Mouse (Mus musculus): ENCODE results near the gene Fbp1. TPM values are rescaled to one million over a fixed set of nuclear protein-coding genes. Genes with fewer than 3 reads are reported as not detected.

Gene Fbp1
- polyA plus RNA-seq, 1 experiment from 2014 or later = 0.30 TPM

DNA sequence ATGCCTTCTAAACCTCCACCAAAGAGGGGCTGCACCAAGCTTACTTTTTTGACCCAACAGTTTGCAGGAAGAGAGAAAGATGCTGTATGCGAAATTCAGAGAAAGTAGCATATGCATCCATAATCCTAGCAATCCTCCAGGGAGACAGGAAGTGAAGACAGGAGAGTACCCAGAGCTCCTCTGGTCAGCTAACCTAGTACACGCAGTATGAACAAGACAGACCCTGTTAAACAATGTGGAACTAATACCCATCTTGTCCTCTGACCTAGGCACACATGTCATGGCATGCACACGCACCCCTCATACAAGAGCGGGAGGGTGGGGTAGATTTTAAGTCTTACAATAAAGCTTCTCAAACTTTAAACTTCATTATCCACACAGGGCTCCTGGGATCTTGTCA, 22.1 kb upstream of the Fbp1 start:
- no peak overlapping the region for H3K27ac ChIP-seq
- H3K36me3 ChIP-seq (replicated peaks) = no peaks in the 10 kb centered on the region
- ATAC-seq (replicated peaks) = no peak
- no peaks in the 10 kb centered on the region for H3K4me1 ChIP-seq
- no peak overlapping the region for H3K9ac ChIP-seq
- H3K4me3 ChIP-seq = no peak overlapping the region
- H3K4me2 ChIP-seq = no peak overlapping the region
- H3K27me3 ChIP-seq (replicated peaks) = no peaks in the 10 kb centered on the region
- H3K9me3 ChIP-seq = no peaks in the 10 kb centered on the region
- 85% methylated on average over 4 of the region's 4 CpGs for WGBS

DNA sequence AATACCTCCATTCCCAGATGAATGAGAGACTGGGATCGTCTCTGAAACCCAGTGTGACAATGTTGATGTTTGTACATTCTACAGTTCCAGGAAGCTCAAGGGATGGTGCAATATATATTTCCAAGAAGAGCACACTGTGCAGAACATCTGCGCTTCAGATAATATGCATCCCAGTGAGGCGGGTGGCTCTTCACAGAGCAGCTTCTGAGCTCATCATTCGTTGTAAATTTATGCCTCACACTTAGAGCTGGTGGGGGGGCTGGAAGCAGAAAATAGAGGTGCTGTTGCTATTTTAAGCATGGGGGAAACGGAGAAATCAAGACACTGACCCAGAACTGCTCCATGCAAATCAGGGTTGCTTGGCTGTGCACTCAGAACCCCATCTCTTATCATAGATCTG, 21.7 kb upstream of the Fbp1 start:
- H3K4me3 ChIP-seq = no peak overlapping the region
- H3K9me3 ChIP-seq = no peaks in the 10 kb centered on the region
- no peaks in the 10 kb centered on the region for H3K27me3 ChIP-seq (replicated peaks)
- no peaks in the 10 kb centered on the region for H3K36me3 ChIP-seq (replicated peaks)
- no peaks in the 10 kb centered on the region for H3K4me1 ChIP-seq
- 73% methylated on average over 5 of the region's 5 CpGs for WGBS
- no peak overlapping the region for H3K9ac ChIP-seq
- no peak overlapping the region for H3K4me2 ChIP-seq
- H3K27ac ChIP-seq = no peak overlapping the region
- no peak for ATAC-seq (replicated peaks)

DNA sequence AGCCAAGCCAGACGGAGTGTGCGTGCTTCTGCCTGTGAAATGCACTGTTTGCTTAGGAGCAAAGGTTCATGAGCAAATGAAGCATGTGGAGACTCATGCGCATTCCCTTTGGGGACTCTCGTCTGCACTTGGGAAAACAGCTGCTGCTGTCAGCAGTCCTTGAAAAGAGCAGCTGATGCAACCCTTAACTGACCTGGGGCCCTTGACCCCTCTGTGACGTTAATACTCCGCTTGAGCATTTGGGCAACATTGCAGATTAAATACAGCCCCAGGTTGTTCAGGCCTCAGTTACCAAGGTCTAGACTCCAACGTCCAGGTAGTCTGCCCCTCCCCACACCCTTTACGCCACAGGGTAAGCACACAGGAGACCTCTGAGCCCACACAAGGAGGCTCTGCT, 20.1 kb upstream of the Fbp1 start:
- Histone ChIP-seq H3K9me3 (no peaks in the 10 kb centered on the region), H3K27ac (no peak overlapping the region), H3K36me3 (replicated peaks) (no peaks in the 10 kb centered on the region), H3K4me2 (no peak overlapping the region), H3K9ac (no peak overlapping the region), H3K27me3 (replicated peaks) (no peaks in the 10 kb centered on the region), H3K4me1 (no peaks in the 10 kb centered on the region), H3K4me3 (no peak overlapping the region)
- 56% methylated on average over 8 of the region's 8 CpGs for WGBS
- ATAC-seq (replicated peaks) = no peak

DNA sequence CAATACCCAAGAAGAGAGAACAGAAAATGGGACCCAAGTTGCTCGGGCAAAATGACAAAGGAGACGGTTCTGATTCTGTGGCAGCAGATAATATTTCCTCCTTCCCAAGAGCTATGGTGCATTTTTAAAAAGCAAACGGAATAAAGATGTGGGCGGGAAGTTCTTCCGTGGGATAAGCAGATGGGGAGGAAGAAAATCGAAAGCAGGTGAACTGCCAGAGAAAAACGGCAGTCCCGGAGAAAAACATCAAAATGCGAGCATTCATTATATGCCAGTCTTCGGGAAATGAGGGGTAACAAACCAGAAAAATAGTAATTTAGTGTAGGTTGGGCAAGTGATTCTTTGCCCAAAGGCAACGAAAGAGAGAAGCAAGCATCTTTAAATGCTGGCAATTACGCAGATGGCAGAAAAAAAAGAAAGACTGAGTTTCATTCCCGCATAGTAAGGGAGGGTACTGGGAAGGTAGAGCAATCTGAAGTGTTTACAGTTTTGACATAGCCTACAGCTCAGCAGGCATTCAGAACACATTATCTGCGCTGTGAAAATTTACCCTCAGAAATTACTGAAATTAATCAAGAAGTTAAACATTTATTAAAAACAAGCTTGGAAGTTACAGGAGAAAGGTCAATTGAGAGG, 19.6 kb upstream of the Fbp1 start:
- H3K27ac ChIP-seq = no peak overlapping the region
- no peaks in the 10 kb centered on the region for H3K4me1 ChIP-seq
- 77% methylated on average over 14 of the region's 14 CpGs for WGBS
- no peak for ATAC-seq (replicated peaks)
- H3K9ac ChIP-seq = no peak overlapping the region
- no peak overlapping the region for H3K4me2 ChIP-seq
- no peak overlapping the region for H3K4me3 ChIP-seq
- H3K36me3 ChIP-seq (replicated peaks) = no peaks in the 10 kb centered on the region
- no peaks in the 10 kb centered on the region for H3K27me3 ChIP-seq (replicated peaks)
- no peaks in the 10 kb centered on the region for H3K9me3 ChIP-seq

DNA sequence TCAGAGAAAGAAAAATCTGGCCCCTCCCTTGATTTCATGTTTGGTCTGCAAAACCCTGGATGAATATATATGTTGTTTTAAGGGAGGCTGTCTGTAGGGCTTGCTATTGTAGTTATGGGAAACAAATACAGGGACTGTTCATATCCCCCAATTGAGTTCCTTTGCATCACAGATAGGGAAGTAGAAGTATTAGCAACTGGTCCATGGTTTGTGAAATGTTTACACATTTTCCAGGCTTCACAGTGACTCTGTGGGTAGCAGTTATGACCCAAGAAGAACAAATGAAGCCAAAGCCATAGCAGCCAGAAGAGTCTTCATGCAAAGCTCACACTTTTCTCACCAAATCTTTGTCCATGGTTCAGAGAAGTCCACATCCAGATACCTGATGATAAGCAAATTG, 13.1 kb upstream of the Fbp1 start:
- no peaks in the 10 kb centered on the region for H3K27me3 ChIP-seq (replicated peaks)
- no peak for ATAC-seq (replicated peaks)
- no peak overlapping the region for H3K4me2 ChIP-seq
- H3K4me3 ChIP-seq = no peak overlapping the region
- H3K9me3 ChIP-seq = no peaks in the 10 kb centered on the region
- H3K9ac ChIP-seq = no peak overlapping the region
- no peak overlapping the region for H3K27ac ChIP-seq
- H3K36me3 ChIP-seq (replicated peaks) = no peaks in the 10 kb centered on the region
- no peaks in the 10 kb centered on the region for H3K4me1 ChIP-seq

DNA sequence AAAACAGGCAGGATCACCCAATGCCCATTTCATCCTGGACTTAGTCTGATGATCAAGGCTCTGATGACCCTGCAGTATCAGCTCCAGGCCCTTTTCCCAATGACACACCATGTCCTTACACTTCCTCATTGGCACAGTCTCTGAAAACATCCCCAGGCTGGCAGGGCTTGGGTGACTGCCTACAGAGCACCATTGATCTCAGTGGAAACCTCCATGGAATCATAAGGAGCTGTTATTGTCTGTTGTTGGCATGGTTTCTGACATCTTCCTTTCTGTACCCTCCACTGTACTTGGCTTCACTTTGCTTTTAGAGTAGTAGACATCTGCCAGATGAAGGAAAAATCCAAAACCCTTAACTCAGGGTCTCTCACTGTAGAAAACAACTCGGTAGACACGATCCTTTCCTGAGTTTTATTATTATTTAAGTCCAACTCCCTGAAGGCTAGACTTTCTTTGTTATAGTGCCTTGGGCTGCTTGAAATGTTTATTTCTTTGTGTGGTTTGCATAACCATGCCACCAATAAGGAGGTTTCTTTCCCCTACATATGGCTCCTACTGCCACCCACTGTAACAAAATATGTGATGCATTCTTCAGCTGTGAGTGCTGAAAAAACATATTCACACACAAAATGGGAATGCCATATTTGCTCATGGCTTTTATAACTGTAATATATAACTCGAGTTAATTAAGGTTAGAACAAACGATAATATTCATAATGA, 10.0 kb upstream of the Fbp1 start:
- no peak overlapping the region for H3K4me2 ChIP-seq
- no peak for ATAC-seq (replicated peaks)
- H3K27ac ChIP-seq = no peak overlapping the region
- no peak overlapping the region for H3K9ac ChIP-seq
- WGBS = 92% methylated on average over 4 of the region's 4 CpGs
- no peak overlapping the region for H3K4me3 ChIP-seq
- no peaks in the 10 kb centered on the region for H3K36me3 ChIP-seq (replicated peaks)
- no peaks in the 10 kb centered on the region for H3K27me3 ChIP-seq (replicated peaks)
- no peaks in the 10 kb centered on the region for H3K4me1 ChIP-seq
- H3K9me3 ChIP-seq = no peaks in the 10 kb centered on the region

DNA sequence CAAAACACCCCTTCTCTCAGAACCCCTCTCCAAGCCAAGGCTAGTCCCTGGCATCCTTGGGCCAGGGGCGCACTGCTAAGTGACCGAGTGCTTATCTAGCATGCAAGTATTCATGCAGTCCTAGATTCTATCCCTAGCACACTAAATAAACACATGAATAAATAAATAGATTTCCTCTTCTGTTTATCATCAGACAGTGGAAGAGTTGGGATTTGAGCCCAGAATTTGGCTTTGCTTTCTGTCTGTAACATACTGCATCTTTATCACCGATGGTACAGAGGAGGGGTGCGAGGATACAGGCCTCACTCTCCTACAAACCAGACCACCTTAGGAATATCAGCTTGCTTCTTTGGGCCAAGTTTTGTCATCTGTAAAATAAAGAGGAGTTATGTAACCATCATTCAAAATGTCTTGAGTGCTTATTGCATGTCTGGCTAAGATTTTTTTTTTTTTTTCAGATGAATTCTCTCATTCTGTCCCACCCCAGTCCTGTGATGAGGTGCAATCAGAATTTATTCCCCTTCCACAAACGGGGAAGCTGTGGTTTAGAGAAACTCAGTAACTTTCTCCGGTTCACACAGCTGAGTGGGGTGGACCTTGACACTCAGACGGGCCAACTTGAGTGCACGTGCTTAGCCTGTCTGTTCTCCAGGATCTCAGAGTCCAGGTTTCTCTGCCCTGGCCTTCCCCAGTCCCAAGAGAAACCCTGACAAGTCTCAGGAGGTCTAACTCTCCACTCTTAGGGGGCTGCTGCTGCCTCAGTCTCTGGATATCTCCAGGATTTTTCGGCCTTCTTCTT, 5.2 kb upstream of the Fbp1 start:
- no peaks in the 10 kb centered on the region for H3K9me3 ChIP-seq
- no peaks in the 10 kb centered on the region for H3K36me3 ChIP-seq (replicated peaks)
- H3K4me1 ChIP-seq = no peaks in the 10 kb centered on the region; the same call in 1 of the 2 replicates
- H3K27me3 ChIP-seq (replicated peaks) = peaks cover 14% of the 10 kb centered on the region
- no peak overlapping the region for H3K4me2 ChIP-seq
- ATAC-seq (replicated peaks) = no peak
- no peak overlapping the region for H3K4me3 ChIP-seq
- H3K27ac ChIP-seq = no peak overlapping the region
- 86% methylated on average over 9 of the region's 9 CpGs for WGBS
- no peak overlapping the region for H3K9ac ChIP-seq

DNA sequence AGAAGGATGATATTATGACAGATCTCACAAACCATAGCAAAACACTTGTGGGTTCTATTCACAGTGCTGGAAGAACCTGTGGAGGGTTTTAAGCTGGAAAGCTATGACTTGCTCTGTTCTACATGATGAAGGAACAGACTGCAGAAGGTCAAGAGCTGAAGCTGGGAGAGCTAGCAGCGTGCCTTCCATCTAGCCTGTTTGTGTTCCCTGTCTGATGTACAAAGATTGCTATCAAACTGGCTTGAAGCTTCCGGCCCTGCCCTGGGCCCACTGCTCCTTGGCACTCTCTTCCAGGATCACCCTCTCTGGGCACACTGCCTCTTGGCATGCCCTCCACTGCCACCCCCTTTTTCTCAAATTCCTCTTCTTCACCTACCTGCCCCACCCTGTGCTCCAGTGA, 1.2 kb upstream of the Fbp1 start:
- 80% methylated on average over 2 of the region's 2 CpGs for WGBS
- peaks cover 26% of the 10 kb centered on the region for H3K27me3 ChIP-seq (replicated peaks)
- H3K36me3 ChIP-seq (replicated peaks) = no peaks in the 10 kb centered on the region
- H3K9me3 ChIP-seq = no peaks in the 10 kb centered on the region
- no peak overlapping the region for H3K4me2 ChIP-seq
- H3K4me3 ChIP-seq = no peak overlapping the region
- H3K4me1 ChIP-seq = peaks cover 9% of the 10 kb centered on the region; the same call in 1 of the 2 replicates
- no peak for ATAC-seq (replicated peaks)
- H3K9ac ChIP-seq = no peak overlapping the region
- H3K27ac ChIP-seq = no peak overlapping the region

DNA sequence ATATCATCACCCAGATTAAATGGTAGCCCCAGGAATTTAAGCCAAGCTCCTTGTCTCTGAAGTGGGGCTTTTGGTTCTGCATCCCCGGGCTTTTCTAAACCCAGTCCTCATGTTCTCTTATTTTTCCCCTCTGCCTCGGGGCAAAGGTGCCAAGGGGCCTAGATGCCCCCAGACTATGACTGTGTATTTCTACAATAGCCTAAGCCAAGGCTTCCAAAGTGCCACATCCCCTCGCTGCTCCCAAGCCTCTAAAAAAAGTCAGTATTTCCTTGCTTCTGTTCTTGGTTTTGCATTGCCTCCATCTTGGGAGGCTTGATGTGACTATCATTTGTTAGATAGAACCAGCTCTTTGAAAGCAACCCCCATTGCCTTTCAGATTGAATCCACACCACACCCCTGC, 3.5 kb downstream of the Fbp1 start:
- 90% methylated on average over 3 of the region's 3 CpGs for WGBS
- Histone ChIP-seq H3K4me3 (no peak overlapping the region), H3K36me3 (replicated peaks) (no peaks in the 10 kb centered on the region), H3K4me2 (no peak overlapping the region), H3K27ac (no peak overlapping the region), H3K27me3 (replicated peaks) (peaks cover 23% of the 10 kb centered on the region), H3K9ac (no peak overlapping the region), H3K4me1 (peaks cover 9% of the 10 kb centered on the region; the same call in 1 of the 2 replicates), H3K9me3 (no peaks in the 10 kb centered on the region)
- no peak for ATAC-seq (replicated peaks)

DNA sequence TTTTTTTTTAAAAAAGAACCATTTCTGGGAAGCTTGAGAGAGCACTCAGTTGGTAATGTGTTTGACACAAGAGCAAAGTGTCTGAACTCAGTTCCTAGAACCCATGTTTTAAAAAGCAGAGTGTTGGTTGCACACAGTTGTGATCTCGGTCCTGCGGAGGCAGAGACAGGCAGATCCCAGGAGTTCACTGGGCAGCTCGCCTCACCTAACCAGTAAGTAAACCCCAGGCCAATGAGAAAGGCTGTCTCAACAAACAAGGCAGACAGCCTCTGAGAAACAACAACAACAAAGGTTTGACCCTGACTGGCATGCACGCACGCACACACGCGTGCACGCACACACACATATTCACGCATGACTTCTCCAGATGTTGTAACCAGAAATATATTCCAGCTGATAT, 4.2 kb downstream of the Fbp1 start:
- Histone ChIP-seq H3K4me3 (no peak overlapping the region), H3K9ac (no peak overlapping the region), H3K9me3 (no peaks in the 10 kb centered on the region), H3K4me2 (no peak overlapping the region), H3K4me1 (peaks cover 9% of the 10 kb centered on the region; the same call in 1 of the 2 replicates), H3K27ac (no peak overlapping the region), H3K27me3 (replicated peaks) (peaks cover 17% of the 10 kb centered on the region), H3K36me3 (replicated peaks) (no peaks in the 10 kb centered on the region)
- no peak for ATAC-seq (replicated peaks)
- 94% methylated on average over 9 of the region's 9 CpGs for WGBS

DNA sequence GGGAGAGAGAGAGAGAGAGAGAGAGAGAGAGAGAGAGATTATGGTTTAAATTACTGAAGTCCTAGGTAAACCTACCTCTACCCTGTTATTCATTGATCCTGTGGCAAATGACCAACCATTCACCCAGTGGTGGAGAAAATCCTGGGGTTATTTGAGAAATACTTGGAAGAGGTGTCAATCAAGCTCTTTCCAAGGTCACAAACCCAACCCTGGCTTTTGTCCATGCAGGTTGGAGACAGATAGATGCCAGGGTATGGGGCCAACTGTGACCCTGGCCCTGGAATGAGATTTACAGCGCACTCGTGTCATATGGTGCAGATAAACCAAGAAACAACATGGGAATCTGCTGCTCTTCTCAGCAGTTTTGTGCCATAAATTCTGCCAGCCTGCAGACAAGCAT, 4.6 kb downstream of the Fbp1 start:
- Histone ChIP-seq H3K27ac (no peak overlapping the region), H3K9me3 (no peaks in the 10 kb centered on the region), H3K4me2 (no peak overlapping the region), H3K4me1 (peaks cover 9% of the 10 kb centered on the region; the same call in 1 of the 2 replicates), H3K9ac (no peak overlapping the region), H3K4me3 (no peak overlapping the region), H3K36me3 (replicated peaks) (no peaks in the 10 kb centered on the region), H3K27me3 (replicated peaks) (peaks cover 14% of the 10 kb centered on the region)
- WGBS = 82% methylated on average over 2 of the region's 2 CpGs
- ATAC-seq (replicated peaks) = no peak

DNA sequence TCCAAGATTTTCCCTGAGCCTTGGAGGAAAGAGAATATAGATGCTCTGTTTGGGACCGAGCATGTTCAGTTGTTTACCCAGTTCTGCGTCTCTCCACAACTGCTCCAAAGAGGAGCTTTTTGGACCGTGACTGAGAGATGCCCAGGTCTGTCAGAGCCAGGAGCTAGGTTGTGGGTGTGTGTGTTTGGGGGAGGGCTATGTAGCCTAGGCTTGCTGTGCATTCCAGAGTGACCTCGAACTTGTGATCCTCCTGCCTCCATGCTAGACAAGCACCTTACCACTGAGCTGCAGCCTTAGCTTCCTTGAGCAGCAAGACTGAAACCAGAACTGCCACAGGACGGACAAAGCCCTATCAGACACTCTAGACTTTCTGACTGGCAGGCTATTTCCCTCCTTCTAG, 5.2 kb downstream of the Fbp1 start:
- Histone ChIP-seq H3K4me3 (no peak overlapping the region), H3K27ac (no peak overlapping the region), H3K4me2 (no peak overlapping the region), H3K9ac (no peak overlapping the region), H3K4me1 (peaks cover 5% of the 10 kb centered on the region; the same call in 1 of the 2 replicates), H3K27me3 (replicated peaks) (peaks cover 8% of the 10 kb centered on the region), H3K36me3 (replicated peaks) (no peaks in the 10 kb centered on the region), H3K9me3 (no peaks in the 10 kb centered on the region)
- ATAC-seq (replicated peaks) = no peak
- 83% methylated on average over 5 of the region's 5 CpGs for WGBS

Measured in midbrain, embryonic 15.5 days (tissue).